Mouse (Mus musculus): Measurements from ENCODE around the gene U2af2. TPM values are rescaled to one million over a fixed set of nuclear protein-coding genes. Genes with fewer than 3 reads are reported as not detected.
"Not testable (repeated sequence)": the region's sequence is repeated elsewhere in the genome, so short reads cannot be mapped to it uniquely, and the experiment has no call there.

U2af2 gene
- 136 TPM in 2 replicates for polyA plus RNA-seq (2015; fragmentation: Nextera tagmentation; extraction: Ambion mirVana)

DNA sequence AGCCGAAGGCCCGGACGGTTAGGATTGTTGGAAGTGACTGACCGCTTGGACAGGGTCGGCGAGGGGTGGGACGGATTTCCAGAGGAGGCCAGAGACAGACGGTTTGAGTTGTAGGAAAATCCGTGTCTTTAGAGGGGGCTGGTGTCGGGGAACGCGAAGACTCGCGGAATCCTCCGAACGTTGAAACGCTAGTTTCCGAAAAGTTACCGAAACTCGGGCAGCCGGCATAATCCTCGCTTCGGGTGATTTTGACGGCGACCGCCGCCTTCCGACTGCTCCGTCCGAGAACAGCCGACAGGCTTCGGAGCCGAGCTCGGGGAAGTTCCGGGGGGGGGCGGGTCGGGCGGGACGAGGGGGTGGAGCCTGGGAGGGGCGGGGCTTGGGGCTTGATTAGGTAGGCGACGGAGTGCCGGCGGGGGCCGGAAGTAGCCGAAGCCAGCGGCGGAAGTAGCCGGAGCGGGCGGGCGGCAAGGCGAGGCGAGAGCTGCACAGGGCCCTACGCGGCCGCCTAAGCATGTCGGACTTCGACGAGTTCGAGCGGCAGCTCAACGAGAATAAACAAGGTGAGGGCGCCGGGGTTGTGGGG is at the start of gene U2af2:
Gene U2af2 (plus strand): TSS at position 370 of the 586 bp plus-strand sequence.
- H3K4me2 ChIP-seq (replicated peaks) = peak within 1 kb of the TSS; percentile 85
- WGBS = under 1% methylated on average over 63 of the region's 65 CpGs
- peaks cover 10% of the 10 kb centered on the region; the same call in 1 of the 2 replicates for H3K27me3 ChIP-seq
- peak within 1 kb of the TSS; percentile 99 for H3K27ac ChIP-seq (replicated peaks)
- peak within 1 kb of the TSS; percentile 87 for H3K9ac ChIP-seq (replicated peaks)
- no peaks in the 10 kb centered on the region for H3K9me3 ChIP-seq
- H3K4me1 ChIP-seq = peaks cover 57% of the 10 kb centered on the region
- peaks cover 8% of the 10 kb centered on the region for H3K36me3 ChIP-seq
- ATAC-seq (replicated peaks) = peak; percentile 81
- peak within 1 kb of the TSS; percentile 78 for H3K4me3 ChIP-seq

DNA sequence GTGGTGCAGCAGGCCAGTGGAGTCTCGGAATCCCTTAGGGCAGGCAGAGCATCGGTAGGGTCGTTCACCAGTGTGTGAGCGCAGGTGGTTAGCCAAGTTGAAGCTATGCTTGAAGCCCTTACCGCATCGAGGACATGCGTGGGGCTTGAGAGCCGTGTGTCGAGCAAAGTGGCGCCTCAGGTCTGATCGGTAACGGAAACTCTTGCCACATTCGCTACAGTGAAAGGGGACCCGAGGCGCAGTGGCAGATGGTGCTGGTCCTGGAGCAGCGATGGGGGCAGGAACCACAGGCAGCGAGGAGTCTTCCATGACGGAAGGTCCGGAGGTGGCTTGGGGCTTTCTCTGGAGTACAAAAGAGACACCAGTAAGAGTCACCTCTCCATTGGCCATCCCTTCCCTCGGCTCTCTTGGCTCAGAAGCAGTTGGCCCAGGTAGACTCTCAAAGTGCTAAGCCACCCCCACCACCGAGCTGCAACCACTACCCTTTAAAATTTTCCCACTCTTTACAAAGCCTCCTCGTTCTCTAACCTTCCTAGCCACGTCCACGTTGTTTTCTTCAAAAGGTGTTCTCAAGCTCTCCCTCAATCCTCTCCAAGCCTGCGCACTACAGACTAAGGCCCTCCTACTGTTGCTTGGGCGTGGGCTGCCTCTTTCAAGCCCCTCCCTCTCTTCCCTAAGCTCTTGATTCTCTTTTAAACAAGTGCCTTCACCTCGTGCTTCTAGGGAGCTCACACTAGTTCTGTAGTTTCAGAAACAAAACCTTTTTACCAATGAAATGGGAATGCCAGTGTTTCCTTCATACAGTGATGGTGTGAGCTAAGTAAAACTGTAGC is 49.0 kb upstream of the U2af2 start:
- Histone ChIP-seq H3K27ac (replicated peaks) (no peak overlapping the region), H3K27me3 (no peaks in the 10 kb centered on the region), H3K4me1 (peaks cover 16% of the 10 kb centered on the region), H3K9me3 (no peaks in the 10 kb centered on the region), H3K36me3 (peaks cover 47% of the 10 kb centered on the region), H3K4me2 (replicated peaks) (no peak overlapping the region; the same call in 1 of the 2 replicates), H3K9ac (replicated peaks) (no peak overlapping the region), H3K4me3 (no peak overlapping the region)
- ATAC-seq (replicated peaks) = no peak
- whole genome bisulfite sequencing = 91% methylated on average over 27 of the region's 27 CpGs

DNA sequence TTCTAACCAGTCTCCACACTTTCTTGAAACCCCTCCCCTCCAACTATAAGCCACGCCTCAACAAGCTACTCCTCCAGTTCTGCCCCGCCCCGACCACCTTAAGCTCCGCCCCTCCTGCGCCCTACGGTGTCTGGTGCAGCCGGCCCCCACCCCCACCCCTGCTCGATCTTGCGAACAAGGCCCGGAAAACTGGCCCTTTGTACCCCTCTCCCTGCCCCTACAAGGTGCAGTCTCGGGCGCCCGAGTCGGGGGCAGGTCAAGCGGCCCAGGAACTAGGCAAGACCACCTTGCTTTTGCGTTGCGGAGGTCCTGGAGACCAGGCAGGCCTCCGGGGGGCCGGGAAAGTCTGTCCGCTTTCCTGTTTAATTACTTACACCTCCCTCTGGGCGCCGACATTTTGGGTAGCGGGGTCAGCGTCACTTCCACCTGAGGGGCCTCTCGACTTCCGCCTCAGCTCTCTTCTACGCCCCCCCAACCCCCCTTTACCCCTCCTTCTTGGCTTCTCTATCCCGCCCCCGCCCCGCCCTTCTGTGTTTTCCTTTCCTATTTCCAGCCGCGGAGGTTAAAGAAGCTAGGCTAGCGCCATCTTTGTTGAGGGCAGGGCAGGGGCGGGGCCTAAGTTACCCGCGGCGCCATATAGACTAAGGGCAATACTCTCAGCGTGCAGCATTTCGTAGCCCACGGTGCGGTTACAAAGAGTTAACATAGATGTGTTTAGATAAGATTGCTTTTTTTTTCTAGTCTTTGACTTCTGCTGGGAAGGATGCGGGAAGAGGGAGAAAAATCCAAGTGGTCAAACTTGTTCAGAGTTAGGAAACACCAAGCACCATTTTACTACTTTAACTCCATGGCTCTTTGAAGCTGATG is 47.5 kb upstream of the U2af2 start, which contains the start of the genes Zfp524 and Fiz1:
Gene Zfp524 (plus strand): TSS at position 165 of the 867 bp plus-strand sequence.
Gene Fiz1 (minus strand): TSS at position 447 of the 867 bp plus-strand sequence.
- peak within 1 kb of the TSS; percentile 99 for H3K27ac ChIP-seq (replicated peaks)
- peak within 1 kb of the TSS; percentile 89 for H3K4me3 ChIP-seq
- peak within 1 kb of the TSS; percentile 82 for H3K9ac ChIP-seq (replicated peaks)
- H3K9me3 ChIP-seq = no peaks in the 10 kb centered on the region
- ATAC-seq (replicated peaks) = peak; percentile 86
- H3K4me2 ChIP-seq (replicated peaks) = peak within 1 kb of the TSS; percentile 61
- H3K36me3 ChIP-seq = peaks cover 31% of the 10 kb centered on the region
- H3K4me1 ChIP-seq = peaks cover 19% of the 10 kb centered on the region
- WGBS = under 1% methylated on average over 42 of the region's 42 CpGs
- H3K27me3 ChIP-seq = no peaks in the 10 kb centered on the region

DNA sequence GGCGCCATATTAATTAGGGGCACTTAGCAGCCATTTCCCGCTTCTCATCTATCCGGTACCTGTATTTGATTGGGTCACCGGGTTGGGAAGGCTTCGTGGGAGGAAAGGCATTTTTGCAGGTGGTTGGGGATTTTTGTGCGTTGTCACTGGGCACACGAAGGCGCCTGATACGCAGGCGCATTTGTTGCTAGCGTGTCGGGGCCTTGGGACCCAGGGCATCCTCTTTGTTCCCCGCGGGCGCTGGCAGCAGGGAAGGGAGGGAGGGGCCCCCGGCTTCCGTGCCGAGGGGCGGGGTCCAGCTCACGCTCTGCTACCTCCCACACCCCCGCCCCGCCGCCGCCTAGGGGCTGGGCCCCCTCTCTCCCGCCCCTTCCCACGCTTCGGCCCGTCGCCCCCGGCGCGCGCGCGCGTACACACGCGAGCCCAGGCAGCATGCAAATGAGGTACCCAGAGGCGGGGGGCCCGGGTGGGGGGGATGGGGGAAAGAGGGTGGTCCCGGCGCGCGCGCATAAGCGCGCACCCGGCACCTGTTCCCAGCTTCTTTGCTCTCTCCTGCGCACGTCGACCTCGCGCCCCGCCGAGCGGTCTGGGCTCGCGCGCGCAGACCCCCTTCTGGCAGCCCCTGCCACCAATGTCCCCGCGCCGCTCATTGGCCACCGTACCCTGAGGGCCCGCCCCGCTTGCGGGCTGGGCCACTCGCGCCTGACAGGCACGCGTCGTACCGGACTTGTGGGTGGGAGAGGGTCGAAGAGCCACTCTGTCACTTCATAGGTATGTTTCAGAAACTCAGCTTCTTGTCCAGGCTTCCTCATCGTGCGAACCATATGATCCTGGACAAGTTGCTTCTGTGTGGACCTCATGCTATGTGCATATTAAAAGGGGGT is 46.6 kb upstream of the U2af2 start, which contains the start of gene Gm44973:
Gene Gm44973 (plus strand): TSS at position 379 of the 884 bp plus-strand sequence.
- peak within 1 kb of the TSS; percentile 61 for H3K4me2 ChIP-seq (replicated peaks)
- peak within 1 kb of the TSS; percentile 82 for H3K9ac ChIP-seq (replicated peaks)
- H3K36me3 ChIP-seq = peaks cover 23% of the 10 kb centered on the region
- peak within 1 kb of the TSS; percentile 89 for H3K4me3 ChIP-seq
- no peaks in the 10 kb centered on the region for H3K27me3 ChIP-seq
- H3K9me3 ChIP-seq = no peaks in the 10 kb centered on the region
- WGBS = under 1% methylated on average over 70 of the region's 76 CpGs
- peak within 1 kb of the TSS; percentile 99 for H3K27ac ChIP-seq (replicated peaks)
- peak; percentile 80 for ATAC-seq (replicated peaks)
- H3K4me1 ChIP-seq = peaks cover 21% of the 10 kb centered on the region

DNA sequence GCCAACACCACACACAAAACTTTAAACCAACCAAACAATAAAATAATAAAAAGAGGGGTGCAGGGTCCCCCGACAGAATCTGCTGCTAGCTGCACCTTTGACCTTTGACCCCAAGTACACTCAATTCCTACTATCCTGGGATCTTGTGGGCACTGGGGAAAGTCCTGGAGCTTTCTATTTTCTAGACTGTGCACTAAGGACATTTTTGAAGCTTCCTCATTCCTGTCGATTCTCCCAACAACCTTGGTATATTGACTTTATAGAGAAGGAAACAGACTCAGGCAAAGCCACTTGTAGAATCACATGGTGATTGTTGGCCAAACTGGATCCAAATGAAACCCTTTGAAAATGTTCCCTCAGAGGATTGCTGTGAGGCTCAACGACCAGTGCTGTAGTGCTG is 45.9 kb upstream of the U2af2 start:
- H3K9me3 ChIP-seq = no peaks in the 10 kb centered on the region
- peak overlapping the region; percentile 99 for H3K27ac ChIP-seq (replicated peaks)
- peaks cover 16% of the 10 kb centered on the region for H3K36me3 ChIP-seq
- peaks cover 25% of the 10 kb centered on the region for H3K4me1 ChIP-seq
- ATAC-seq (replicated peaks) = no peak
- H3K27me3 ChIP-seq = no peaks in the 10 kb centered on the region
- H3K9ac ChIP-seq (replicated peaks) = peak overlapping the region; percentile 51
- H3K4me3 ChIP-seq = peak overlapping the region; percentile 89
- peak overlapping the region; percentile 61 for H3K4me2 ChIP-seq (replicated peaks)
- 65% methylated on average over 3 of the region's 3 CpGs for WGBS

DNA sequence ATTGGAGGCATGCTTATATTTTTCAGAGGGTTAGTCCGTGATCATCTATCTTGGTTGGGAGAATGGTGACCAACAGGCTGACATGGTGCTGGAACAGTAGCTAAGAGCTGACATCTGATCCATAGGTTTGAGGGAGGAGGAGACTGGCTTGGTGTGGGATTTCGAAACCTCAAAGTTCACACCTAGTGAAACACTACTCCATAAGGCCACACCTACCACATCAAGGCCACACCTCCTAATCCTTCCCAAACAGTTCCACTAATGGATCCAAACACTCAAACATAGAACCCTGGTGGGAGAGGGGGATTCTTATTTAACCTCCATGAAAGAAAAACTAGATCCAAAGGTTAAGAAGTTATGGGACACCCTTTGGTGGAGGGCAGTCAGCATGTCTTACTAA is 45.0 kb upstream of the U2af2 start:
- no peak overlapping the region for H3K4me2 ChIP-seq (replicated peaks)
- no peak overlapping the region for H3K9ac ChIP-seq (replicated peaks)
- no peak overlapping the region for H3K27ac ChIP-seq (replicated peaks)
- no peaks in the 10 kb centered on the region for H3K9me3 ChIP-seq
- H3K4me1 ChIP-seq = peaks cover 34% of the 10 kb centered on the region
- H3K27me3 ChIP-seq = no peaks in the 10 kb centered on the region
- peaks cover 7% of the 10 kb centered on the region for H3K36me3 ChIP-seq
- ATAC-seq (replicated peaks) = no peak
- H3K4me3 ChIP-seq = no peak overlapping the region
- WGBS = 98% methylated on average over 2 of the region's 2 CpGs

DNA sequence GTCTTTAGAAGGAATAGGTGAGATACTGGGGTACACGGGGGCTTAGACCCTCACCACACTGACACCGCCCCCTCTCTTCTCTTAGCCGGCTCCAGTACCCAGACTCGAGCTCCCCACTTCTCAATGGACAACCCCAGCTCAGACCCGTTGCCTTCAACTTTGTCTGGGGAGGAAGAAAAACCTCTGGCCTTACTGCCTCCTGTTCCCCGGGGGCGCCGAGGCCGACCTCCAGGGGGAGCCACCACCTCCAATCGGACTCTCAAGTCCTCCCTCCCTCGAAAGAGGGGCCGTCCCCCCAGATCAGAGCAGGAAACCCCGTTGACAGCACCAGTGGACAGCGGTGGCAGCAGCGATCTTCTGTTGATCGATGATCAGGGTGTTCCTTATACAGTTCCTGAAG is 44.6 kb upstream of the U2af2 start:
- Histone ChIP-seq H3K27ac (replicated peaks) (no peak overlapping the region), H3K4me1 (peaks cover 34% of the 10 kb centered on the region), H3K9me3 (no peaks in the 10 kb centered on the region), H3K36me3 (peaks cover 4% of the 10 kb centered on the region), H3K9ac (replicated peaks) (no peak overlapping the region), H3K4me2 (replicated peaks) (no peak overlapping the region), H3K4me3 (no peak overlapping the region), H3K27me3 (no peaks in the 10 kb centered on the region)
- no peak for ATAC-seq (replicated peaks)
- WGBS = 95% methylated on average over 16 of the region's 16 CpGs

DNA sequence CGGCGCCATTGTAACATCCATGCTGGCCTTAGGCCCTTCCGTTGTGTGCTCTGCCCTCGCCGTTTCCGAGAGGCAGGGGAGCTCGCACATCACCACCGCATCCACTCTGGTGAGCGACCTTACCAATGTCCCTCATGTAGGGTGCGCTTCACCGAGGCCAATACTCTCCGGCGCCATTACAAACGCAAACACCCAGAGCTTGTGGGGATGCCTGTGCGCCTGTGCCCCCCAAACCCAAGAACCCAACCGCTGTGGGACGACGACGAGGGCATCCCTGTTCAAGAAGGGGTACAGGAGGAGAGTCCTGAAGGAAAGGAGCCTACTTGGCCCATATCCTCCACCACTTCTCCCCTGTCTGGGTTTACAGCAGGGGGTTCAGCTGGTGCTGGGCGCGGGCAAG is 44.0 kb upstream of the U2af2 start:
- no peaks in the 10 kb centered on the region for H3K9me3 ChIP-seq
- no peak overlapping the region for H3K4me2 ChIP-seq (replicated peaks)
- no peak overlapping the region for H3K4me3 ChIP-seq
- no peak overlapping the region for H3K9ac ChIP-seq (replicated peaks)
- no peaks in the 10 kb centered on the region for H3K27me3 ChIP-seq
- no peak overlapping the region for H3K27ac ChIP-seq (replicated peaks)
- no peak for ATAC-seq (replicated peaks)
- 99% methylated on average over 21 of the region's 21 CpGs for WGBS
- peaks cover 34% of the 10 kb centered on the region for H3K4me1 ChIP-seq
- H3K36me3 ChIP-seq = peaks cover 6% of the 10 kb centered on the region; the same call in 1 of the 2 replicates

DNA sequence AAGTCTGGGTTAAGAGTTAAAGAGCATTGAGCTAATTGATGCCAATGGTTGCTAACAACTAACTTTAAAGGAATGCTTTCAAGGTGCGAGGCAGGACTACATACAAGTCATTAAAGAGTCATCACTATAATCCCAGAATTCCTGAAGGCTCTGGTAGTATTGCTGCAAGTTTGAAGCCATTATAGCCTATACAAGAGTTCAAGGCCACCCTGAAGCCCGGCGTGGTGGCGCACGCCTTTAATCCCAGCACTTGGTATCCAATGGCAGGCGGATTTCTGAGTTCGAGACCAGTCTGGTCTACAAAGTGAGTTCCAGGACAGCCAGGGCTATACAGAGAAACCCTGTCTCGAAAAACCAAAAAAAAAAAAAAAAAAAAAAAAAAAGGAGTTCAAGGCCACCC is 42.4 kb upstream of the U2af2 start:
- peak overlapping the region; percentile 94 for H3K27ac ChIP-seq (replicated peaks)
- peak overlapping the region; percentile 52; the same call in 1 of the 2 replicates for H3K9ac ChIP-seq (replicated peaks)
- H3K36me3 ChIP-seq = peaks cover 20% of the 10 kb centered on the region
- peaks cover 24% of the 10 kb centered on the region for H3K4me1 ChIP-seq
- not testable (repeated sequence) for H3K9me3 ChIP-seq; H3K27me3 ChIP-seq; ATAC-seq (replicated peaks)
- 24% methylated on average over 8 of the region's 8 CpGs for WGBS
- H3K4me2 ChIP-seq (replicated peaks) = peak overlapping the region; percentile 76
- H3K4me3 ChIP-seq = peak overlapping the region; percentile 72

DNA sequence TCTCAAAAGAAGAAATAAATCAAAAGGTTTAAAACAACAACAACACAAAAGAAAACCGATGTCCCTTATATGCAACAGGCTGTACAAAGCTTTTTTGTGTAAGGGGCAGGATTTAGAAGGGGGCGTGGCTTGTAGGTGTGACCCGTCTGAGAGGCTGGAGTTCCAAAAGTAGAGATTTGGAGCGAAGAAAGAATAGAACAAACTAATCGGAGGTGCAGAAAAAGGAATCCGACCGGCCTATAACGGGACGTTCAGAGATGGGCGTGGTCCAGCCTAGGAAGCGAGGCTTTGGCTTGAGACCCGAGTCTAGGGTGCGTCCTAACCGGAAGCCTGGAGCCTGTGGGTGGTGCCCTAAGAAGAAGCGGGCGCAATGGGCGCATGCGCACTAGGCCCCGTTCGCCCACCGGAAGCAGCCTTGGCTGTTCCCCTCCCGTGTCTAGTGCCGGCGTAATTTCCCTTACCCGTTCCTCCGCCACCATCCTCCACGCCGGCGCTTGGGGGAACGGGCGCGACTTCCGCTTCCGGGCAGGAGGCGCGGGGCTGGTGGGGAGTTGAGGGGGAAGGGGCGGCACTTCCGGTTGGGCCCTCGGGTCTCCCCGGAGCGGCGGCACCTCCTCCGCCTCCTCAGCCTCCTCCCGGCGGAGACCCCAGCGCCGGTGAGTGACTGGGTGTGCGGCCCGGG is 41.8 kb upstream of the U2af2 start, which contains the start of the genes Zfp865 and Ccdc106:
Gene Zfp865 (plus strand): TSS at position 377 of the 682 bp plus-strand sequence.
Gene Ccdc106 (plus strand): TSS at position 554 of the 682 bp plus-strand sequence.
- no peaks in the 10 kb centered on the region for H3K9me3 ChIP-seq
- H3K4me2 ChIP-seq (replicated peaks) = peak within 1 kb of the TSS; percentile 76
- peaks cover 24% of the 10 kb centered on the region for H3K4me1 ChIP-seq
- no peaks in the 10 kb centered on the region for H3K27me3 ChIP-seq
- H3K36me3 ChIP-seq = peaks cover 26% of the 10 kb centered on the region
- peak within 1 kb of the TSS; percentile 72 for H3K4me3 ChIP-seq
- H3K9ac ChIP-seq (replicated peaks) = peak within 1 kb of the TSS; percentile 87
- WGBS = under 1% methylated on average over 49 of the region's 49 CpGs
- peak within 1 kb of the TSS; percentile 94 for H3K27ac ChIP-seq (replicated peaks)
- ATAC-seq (replicated peaks) = peak; percentile 92
